Mouse (Mus musculus): ENCODE data around the gene Tsc22d4.

- no peak for TF ChIP-seq CTCF (IDR thresholded peaks at IDR 0.05; ENCODE audit: borderline replicate concordance, extremely low read depth, insufficient read depth, insufficient read length)
- no peak for TF ChIP-seq POLR2A (IDR thresholded peaks at IDR 0.05; ENCODE audit: borderline replicate concordance, extremely low read depth, insufficient read depth, insufficient read length, poor library complexity, severe bottlenecking)
Observed at GRCm38 (mm10) chr5:137715685-137716084, 29.8 kb upstream of the Tsc22d4 start.
